Mouse (Mus musculus) hindbrain, embryonic 14.5 days (tissue): ENCODE measurements around the gene Dpyd. TPM values are rescaled to one million over a fixed set of nuclear protein-coding genes. Genes with fewer than 3 reads are reported as not detected.

ENCODE experiments used
- ATAC-seq: fragments of 200-750 bp; cut with Nextera tagmentation; 2 replicates; pipeline ENCODE4 v1.8.0; 2017; ENCODE audit warnings: moderate number of reproducible peaks, mild to moderate bottlenecking, moderate TSS enrichment, moderate library complexity; ENCODE audit not compliant: low FRiP score
- DNase-seq: peaks from one replicate; pipeline ENCODE4 v3.0.0-alpha.2; 2015; ENCODE audit warnings: low spot score
- H3K27ac ChIP-seq: fragments of 300-500 bp; sonication (generic); 2 replicates; pipeline ENCODE4 v1.5.1; 2014; ENCODE audit warnings: mild to moderate bottlenecking, moderate library complexity
- H3K27me3 ChIP-seq: fragments of 300-500 bp; sonication (generic); 2 replicates; pipeline ENCODE4 v1.6.1; 2014; ENCODE audit warnings: mild to moderate bottlenecking, low read length, mixed read lengths; ENCODE audit not compliant: control insufficient read depth, insufficient read depth
- H3K36me3 ChIP-seq: fragments of 300-500 bp; sonication (generic); replicated peaks from 2 replicates; pipeline ENCODE4 v1.6.1; 2014; ENCODE audit not compliant: control insufficient read depth, insufficient read depth
- H3K4me1 ChIP-seq: fragments of 300-500 bp; sonication (generic); replicated peaks from 2 replicates; pipeline ENCODE4 v1.6.1; 2014; ENCODE audit warnings: antibody characterized with exemption, low read length, mixed read lengths; ENCODE audit not compliant: control insufficient read depth, insufficient read depth
- H3K4me2 ChIP-seq: fragments of 300-500 bp; sonication (generic); replicated peaks from 2 replicates; pipeline ENCODE4 v1.6.1; 2014; ENCODE audit warnings: mild to moderate bottlenecking, moderate library complexity
- H3K4me3 ChIP-seq: fragments of 300-500 bp; sonication (generic); replicated peaks from 2 replicates; pipeline ENCODE4 v1.5.1; 2014; ENCODE audit warnings: mild to moderate bottlenecking, low read length
- H3K9ac ChIP-seq: fragments of 300-500 bp; sonication (generic); 2 replicates; pipeline ENCODE4 v1.6.1; 2014
- H3K9me3 ChIP-seq: fragments of 300-500 bp; sonication (generic); 2 replicates; pipeline ENCODE4 v1.6.1; 2016; ENCODE audit warnings: low read length; ENCODE audit not compliant: control insufficient read depth
- WGBS: fragments of 180-500 bp; shearing (Covaris S2); extraction: QIAGEN DNeasy Blood & Tissue Kit; methylation state at CpG from one replicate; pipeline ENCODE4 v1.1.7; 2014; 5-methylcytosine and 5-hydroxymethylcytosine counted together
- polyA plus RNA-seq: library from polyadenylated mRNA; unstranded; fragments of >200 nt; fragmentation: Nextera tagmentation; extraction: Ambion mirVana; gene quantifications from 2 replicates; pipeline ENCODE4 v1.2.1, GENCODE M21; 2014

The Dpyd gene
- polyA plus RNA-seq, 1 experiment from 2014 or later = 5.6 TPM

GRCm38 (mm10) chr3:118590559-118590958 lies 28.6 kb downstream of the Dpyd start:
- Histone ChIP-seq H3K4me2 (no peak overlapping the region), H3K27me3 (no peaks in the 10 kb centered on the region), H3K36me3 (no peaks in the 10 kb centered on the region), H3K27ac (no peak overlapping the region), H3K4me1 (no peaks in the 10 kb centered on the region), H3K4me3 (no peak overlapping the region), H3K9me3 (no peaks in the 10 kb centered on the region), H3K9ac (no peak overlapping the region)
- DNase-seq (no peak), ATAC-seq (no peak)
- 96% methylated on average over 1 of the region's 1 CpGs for WGBS

GRCm38 (mm10) chr3:118594864-118595263 lies 32.9 kb downstream of the Dpyd start:
- no peak overlapping the region for H3K4me2 ChIP-seq
- H3K27ac ChIP-seq = no peak overlapping the region
- no peaks in the 10 kb centered on the region for H3K27me3 ChIP-seq
- 91% methylated on average over 4 of the region's 4 CpGs for WGBS
- ATAC-seq = no peak
- H3K9ac ChIP-seq = no peak overlapping the region
- no peak overlapping the region for H3K4me3 ChIP-seq
- no peaks in the 10 kb centered on the region for H3K9me3 ChIP-seq
- H3K36me3 ChIP-seq = no peaks in the 10 kb centered on the region
- no peaks in the 10 kb centered on the region for H3K4me1 ChIP-seq
- no peak for DNase-seq

- ATAC-seq = no peak
- no peak overlapping the region for H3K27ac ChIP-seq
- H3K4me2 ChIP-seq = no peak overlapping the region
- WGBS = 91% methylated on average over 2 of the region's 2 CpGs
- H3K36me3 ChIP-seq = no peaks in the 10 kb centered on the region
- H3K4me1 ChIP-seq = no peaks in the 10 kb centered on the region
- no peaks in the 10 kb centered on the region for H3K9me3 ChIP-seq
- no peaks in the 10 kb centered on the region for H3K27me3 ChIP-seq
- no peak overlapping the region for H3K4me3 ChIP-seq
- no peak overlapping the region for H3K9ac ChIP-seq
- no peak for DNase-seq
Observed at GRCm38 (mm10) chr3:118595693-118596092, 33.8 kb downstream of the Dpyd start.

- Histone ChIP-seq H3K9ac (no peak overlapping the region), H3K9me3 (no peaks in the 10 kb centered on the region), H3K4me3 (no peak overlapping the region), H3K4me2 (no peak overlapping the region), H3K4me1 (no peaks in the 10 kb centered on the region), H3K27me3 (no peaks in the 10 kb centered on the region), H3K36me3 (no peaks in the 10 kb centered on the region), H3K27ac (no peak overlapping the region)
- ATAC-seq = no peak
- no peak for DNase-seq
- 86% methylated on average over 7 of the region's 7 CpGs for WGBS
Observed at GRCm38 (mm10) chr3:118601689-118602640, 40.0 kb downstream of the Dpyd start.

- Histone ChIP-seq H3K27me3 (no peaks in the 10 kb centered on the region), H3K27ac (no peak overlapping the region), H3K36me3 (no peaks in the 10 kb centered on the region), H3K9ac (no peak overlapping the region), H3K4me2 (no peak overlapping the region), H3K4me1 (no peaks in the 10 kb centered on the region), H3K4me3 (no peak overlapping the region), H3K9me3 (no peaks in the 10 kb centered on the region)
- WGBS = 65% methylated on average over 4 of the region's 4 CpGs
- no peak for ATAC-seq
- no peak for DNase-seq
Observed at GRCm38 (mm10) chr3:118608708-118609107, 46.8 kb downstream of the Dpyd start.

GRCm38 (mm10) chr3:118626455-118627375 lies 64.8 kb downstream of the Dpyd start:
- no peak overlapping the region for H3K9ac ChIP-seq
- WGBS = 32% methylated on average over 9 of the region's 9 CpGs
- no peaks in the 10 kb centered on the region for H3K27me3 ChIP-seq
- no peaks in the 10 kb centered on the region for H3K9me3 ChIP-seq
- H3K4me1 ChIP-seq = no peaks in the 10 kb centered on the region; the same call in 1 of the 2 replicates
- DNase-seq = no peak
- H3K4me3 ChIP-seq = no peak overlapping the region
- no peaks in the 10 kb centered on the region for H3K36me3 ChIP-seq
- no peak overlapping the region for H3K4me2 ChIP-seq
- no peak overlapping the region for H3K27ac ChIP-seq
- ATAC-seq = no peak

GRCm38 (mm10) chr3:118629737-118630136 lies 67.8 kb downstream of the Dpyd start:
- Histone ChIP-seq H3K27me3 (no peaks in the 10 kb centered on the region), H3K9me3 (no peaks in the 10 kb centered on the region), H3K4me1 (no peaks in the 10 kb centered on the region; the same call in 1 of the 2 replicates), H3K4me2 (no peak overlapping the region), H3K9ac (no peak overlapping the region), H3K36me3 (no peaks in the 10 kb centered on the region), H3K4me3 (no peak overlapping the region), H3K27ac (no peak overlapping the region)
- DNase-seq (no peak), ATAC-seq (no peak)
- WGBS = 98% methylated on average over 1 of the region's 1 CpGs

- H3K27me3 ChIP-seq = no peaks in the 10 kb centered on the region
- no peak overlapping the region for H3K9ac ChIP-seq
- H3K4me1 ChIP-seq = no peaks in the 10 kb centered on the region
- H3K4me3 ChIP-seq = no peak overlapping the region
- ATAC-seq (no peak), DNase-seq (no peak)
- no peak overlapping the region for H3K27ac ChIP-seq
- H3K4me2 ChIP-seq = no peak overlapping the region
- no peaks in the 10 kb centered on the region for H3K36me3 ChIP-seq
- WGBS = 83% methylated on average over 10 of the region's 10 CpGs
- no peaks in the 10 kb centered on the region for H3K9me3 ChIP-seq
Observed at GRCm38 (mm10) chr3:118646024-118646570, 84.2 kb downstream of the Dpyd start.
